Mouse (Mus musculus) testis, adult 2 months (tissue): ENCODE measurements at regions not wholly inside any gene's neighbourhood (a gene's known extent, or its start where the extent isn't known, plus 50 kb on each side); places are given as distances from the start of the nearest gene placed in this dataset.

ENCODE experiments used
- CTCF ChIP-seq: fragments of 200-500 bp; IDR thresholded peaks from 2 replicates; pipeline ENCODE4 v1.5.1; 2012; ENCODE audit warnings: low read depth, mild to moderate bottlenecking, inconsistent platforms, low read length, moderate library complexity; ENCODE audit not compliant: control insufficient read depth, insufficient read depth, insufficient replicate concordance
- POLR2A ChIP-seq: fragments of 200-500 bp; IDR thresholded peaks from 2 replicates; pipeline ENCODE4 v1.6.1; 2012; ENCODE audit warnings: low read depth, mild to moderate bottlenecking, inconsistent platforms, low read length, moderate library complexity; ENCODE audit not compliant: control insufficient read depth

GRCm38 (mm10) chr15:60993971-60994690, 71.3 kb upstream of the A1bg start:
- TF ChIP-seq CTCF (no peak), POLR2A (no peak)
